Mouse (Mus musculus) inflammation-experienced regulatory T-cells, adult 6 months (primary cell): ENCODE measurements around the gene Rhod. TPM values are rescaled to one million over a fixed set of nuclear protein-coding genes. Genes with fewer than 3 reads are reported as not detected.

Experiments
- ATAC-seq: one replicate; pipeline ENCODE4 v1.8.0; 2017
- polyA plus RNA-seq, 3 experiments: library from polyadenylated mRNA; unstranded; fragments of 100-300 nt; shearing (Covaris generic); gene quantifications; one replicate each; pipeline ENCODE4 v1.2.1; 2017

Gene Rhod
- polyA plus RNA-seq, 3 experiments from 2014 or later: 0.75 to 2.5 (median 2.4) TPM

DNA sequence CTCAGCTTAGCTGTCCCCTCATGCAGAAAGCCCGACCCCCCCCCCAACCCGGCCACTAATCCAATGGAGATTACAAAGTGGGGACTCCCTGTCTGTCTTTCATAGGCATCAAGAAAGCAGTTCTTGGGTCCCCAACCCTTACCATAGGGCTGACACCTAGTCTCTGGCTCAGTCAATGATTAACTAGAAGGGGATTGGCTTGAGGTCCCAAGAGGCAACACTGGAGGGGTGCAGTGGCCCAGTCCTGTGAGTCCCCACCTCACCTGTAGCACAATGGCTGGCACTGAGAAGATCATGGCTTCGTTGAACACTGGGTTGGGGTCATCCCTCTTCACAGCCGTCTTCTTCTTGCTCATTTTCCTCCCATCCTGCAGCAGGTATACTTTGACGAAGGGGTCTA, 11.4 kb upstream of the Rhod start:
- ATAC-seq: no peak

DNA sequence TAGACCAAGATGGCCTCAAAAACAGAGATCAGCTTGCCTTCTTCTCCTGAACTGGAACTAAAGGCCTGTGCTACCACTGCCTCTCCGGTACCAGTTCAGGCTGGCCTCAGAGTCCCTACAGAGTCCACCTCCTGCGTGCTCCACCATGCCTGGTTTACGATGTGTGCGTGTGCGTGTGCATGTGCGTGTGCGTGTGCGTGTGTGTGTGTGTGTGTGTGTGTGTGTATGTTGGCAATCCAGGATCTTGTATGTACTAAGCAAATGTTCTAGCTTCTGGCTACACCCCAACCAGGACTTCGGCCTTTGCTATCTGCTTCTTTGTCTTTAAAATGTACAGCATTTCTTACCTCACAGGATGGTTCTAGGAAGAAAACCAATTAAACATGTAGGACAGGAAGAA, 10.0 kb upstream of the Rhod start:
- no peak for ATAC-seq

DNA sequence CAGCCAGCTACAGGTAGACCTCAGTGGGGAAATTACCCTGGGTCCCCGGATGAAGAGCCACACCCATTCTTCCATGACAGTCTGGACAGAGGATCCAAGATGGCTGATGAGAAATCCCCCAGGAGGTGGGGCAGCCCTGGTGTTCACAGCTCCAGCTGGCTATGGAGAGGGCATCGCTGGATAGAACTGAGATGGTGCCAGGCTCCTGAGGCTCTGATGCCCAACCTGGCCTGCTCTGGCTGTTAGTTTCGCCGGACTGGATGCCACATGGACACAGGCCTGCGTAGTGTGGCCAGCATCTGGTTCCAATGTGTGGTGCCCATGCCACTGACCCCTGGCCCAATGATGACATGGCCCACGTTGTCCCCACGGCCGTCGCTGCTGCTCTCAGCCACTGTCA, 8.2 kb upstream of the Rhod start:
- ATAC-seq: no peak

DNA sequence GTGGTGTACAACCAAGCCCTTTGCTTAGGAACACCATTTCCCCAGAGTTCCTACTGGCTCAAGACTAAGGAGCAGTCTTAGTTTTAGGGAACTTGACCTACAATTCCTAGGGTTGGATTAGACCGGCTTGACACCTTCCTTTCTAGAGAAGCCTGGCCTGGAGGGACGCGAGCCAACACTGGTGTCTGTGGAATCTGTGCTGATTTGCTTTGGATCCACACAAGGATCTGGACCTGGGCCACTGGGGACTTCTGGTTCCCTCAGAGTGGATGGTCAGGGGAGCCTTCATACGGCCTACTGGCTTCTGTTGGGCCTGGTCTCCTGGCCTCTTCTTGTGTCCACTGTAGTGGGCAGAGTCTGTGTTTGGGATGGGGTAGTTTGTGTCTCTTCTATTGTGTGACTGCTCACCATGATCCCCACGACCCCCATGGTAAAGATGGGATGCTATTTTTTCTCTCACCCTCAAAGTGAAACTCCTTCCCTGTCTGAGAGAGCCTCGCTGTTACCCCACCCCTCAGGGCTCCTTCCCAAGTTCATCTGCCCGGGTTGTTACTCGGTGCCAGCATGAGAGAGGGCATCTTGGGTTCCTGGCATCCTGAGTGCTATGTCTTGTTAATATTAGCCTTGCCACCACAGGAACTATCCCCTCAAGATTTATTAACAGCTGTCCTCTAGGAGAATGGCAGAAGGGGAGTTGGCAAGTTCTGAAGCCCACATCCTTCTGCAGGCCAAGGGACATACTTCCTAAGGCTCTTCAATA, 7.6 kb upstream of the Rhod start:
- ATAC-seq: no peak

DNA sequence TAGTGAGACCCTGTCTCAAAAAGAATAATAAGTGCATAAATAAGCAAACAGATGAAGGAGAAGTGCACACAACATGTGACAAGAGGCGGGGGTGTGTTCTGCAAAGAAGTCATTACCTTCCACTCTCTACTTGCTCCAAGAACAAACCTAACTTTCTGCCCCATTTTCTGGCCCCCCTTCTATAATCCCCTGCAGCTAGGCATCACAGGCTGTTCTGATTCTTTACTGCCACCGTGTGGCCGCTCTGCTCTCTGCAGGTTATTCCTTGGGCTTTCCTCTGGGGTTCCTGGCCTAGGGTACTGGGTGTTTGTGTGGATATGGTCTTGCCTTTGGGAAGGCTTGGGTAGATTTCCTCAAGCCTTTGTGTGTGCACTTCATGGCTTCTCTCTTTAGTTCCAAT, 3.2 kb upstream of the Rhod start:
- ATAC-seq: peak; percentile 52

DNA sequence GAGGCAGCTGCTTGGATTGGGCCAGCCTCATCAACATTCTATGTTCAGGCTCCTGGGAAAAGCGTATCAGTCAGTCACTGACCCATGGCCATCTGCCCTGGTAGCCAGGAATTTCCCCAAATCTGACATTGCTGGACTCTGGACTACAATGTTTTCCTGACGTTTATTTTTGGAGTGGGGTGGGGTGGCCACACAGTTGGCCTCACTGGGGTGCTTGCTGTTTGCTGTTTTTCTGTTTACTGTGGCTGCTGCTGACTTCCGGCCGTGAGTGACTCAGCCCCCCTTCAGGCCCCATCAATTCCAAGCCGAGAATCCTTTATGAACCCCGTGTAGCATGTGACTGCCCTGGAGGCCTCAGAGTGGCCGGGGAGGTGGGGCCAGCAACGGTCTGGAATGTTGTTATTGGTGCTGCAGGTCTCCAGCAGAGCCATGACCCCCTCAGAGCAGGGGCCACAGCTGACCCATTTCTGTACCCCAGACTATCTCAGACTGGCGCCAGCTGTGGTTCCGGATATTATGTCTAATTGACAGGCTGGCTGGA, 2.5 kb upstream of the Rhod start:
- no peak for ATAC-seq

DNA sequence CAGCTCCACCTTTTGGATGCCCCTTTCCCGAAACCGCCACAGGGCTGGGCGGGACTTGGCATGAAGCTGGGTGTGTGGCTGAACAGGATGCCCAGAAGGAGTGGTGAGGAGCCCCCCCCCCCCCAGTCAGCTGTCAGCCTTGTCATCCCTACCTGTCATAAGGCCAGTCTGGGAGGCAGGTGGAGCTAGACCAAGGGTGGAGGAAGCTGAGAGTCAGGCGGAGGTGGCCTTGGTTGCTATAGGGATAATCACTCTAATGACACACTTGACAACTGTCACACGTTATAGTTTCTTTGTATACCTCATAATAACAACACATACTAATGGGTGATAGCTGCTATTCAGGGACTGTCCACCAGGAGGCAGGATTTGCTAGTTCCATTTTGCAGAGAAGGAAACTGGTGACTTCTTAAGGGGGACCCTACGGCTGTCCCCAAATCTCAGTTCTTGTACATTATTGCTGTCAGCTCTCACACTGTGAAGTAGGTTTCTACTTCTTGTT, 1.9 kb upstream of the Rhod start:
- peak; percentile 41 for ATAC-seq

DNA sequence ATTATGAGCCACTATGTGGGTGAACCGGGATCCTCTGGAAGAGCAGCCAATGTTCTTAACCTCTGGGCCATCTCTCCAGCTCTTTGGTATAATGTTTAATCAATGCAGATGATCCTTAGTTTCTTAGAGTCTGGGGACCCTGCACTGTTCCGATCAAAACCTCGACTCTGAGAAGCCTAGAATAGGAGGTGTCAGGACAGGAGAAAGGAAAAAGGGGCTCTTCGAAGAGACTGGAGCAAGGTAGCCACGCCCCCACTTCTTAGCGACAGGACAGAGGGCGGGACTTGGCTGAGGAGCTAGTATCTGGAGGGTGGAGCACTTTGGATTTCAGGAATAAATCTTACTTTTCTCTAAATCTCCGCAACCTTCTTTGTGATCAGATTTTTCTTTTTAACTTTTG, 990 bp upstream of the Rhod start:
- no peak for ATAC-seq

DNA sequence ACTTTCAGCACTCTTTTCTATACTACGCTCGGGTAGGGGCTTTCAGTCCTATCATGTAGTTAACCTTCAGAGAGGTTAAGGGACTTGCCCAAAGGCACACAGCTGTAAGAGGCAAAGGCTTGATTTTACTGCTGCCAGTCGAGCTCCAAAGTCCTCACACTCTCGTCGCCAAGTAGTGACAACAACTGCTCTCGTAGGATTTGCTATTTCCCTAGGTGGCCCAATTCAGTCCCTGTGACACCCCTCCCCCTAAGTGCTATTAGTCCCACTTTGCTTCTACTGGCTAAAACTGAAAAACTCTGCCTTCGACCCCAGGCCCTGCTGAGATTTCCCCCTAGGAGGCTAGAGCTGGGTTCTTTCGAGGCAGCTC, 456 bp downstream of the Rhod start:
- ATAC-seq: no peak

DNA sequence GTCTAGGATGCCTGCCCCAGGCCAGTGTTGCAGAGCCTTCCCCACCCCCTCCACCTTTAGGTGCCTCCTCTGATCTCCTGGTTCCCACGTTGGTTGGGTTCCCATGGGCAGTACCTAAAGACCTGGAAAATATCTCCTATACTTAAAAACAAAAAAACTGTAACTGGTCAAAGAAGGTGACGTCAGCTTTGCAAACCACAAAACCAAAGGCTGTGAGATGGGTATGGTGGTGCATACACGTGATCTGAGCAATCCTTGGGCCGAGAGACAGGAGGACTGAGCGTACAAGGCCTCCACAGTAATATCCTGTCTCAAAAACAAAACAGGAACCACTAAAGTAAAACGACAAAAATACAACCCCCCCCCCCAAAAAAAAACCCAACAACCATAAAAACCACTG, 1.3 kb downstream of the Rhod start:
- ATAC-seq: no peak

DNA sequence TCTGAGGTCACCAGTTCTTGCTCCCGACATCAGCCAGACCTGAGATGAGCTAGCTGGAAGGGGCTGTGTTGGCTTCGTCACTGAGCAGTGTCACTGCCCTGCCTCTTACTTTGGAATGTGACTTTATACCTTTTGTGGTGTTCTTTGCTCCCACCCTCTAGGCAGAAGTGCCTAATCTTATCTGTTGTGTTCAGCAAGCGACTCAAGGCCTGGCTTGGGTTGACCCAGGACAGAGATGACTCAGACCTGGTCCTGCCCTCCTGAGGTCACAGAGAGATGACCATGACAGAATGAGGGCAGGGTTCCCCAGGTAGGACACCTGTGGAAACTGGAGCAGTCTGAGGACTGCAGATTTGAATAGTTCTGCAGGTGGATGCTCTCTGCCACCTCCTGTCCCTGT, 3.0 kb downstream of the Rhod start:
- no peak for ATAC-seq

DNA sequence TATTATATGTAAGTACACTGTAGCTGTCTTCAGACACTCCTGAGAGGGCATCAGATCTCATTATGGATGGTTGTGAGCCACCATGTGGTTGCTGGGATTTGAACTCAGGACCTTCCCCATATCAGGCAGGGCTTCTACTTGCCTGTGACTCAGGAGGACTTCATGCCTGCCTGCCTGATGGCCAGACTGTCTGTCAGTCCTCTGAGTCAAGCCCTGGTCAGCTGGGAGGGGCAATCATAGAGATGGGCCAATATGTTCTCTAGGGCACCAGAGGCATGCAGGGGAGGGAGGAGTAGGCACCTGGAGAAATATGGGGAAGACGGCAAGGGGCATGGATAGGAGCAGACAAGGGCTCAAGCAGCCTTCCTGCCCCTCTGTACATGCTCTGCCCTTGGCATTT, 4.2 kb downstream of the Rhod start:
- ATAC-seq: no peak

DNA sequence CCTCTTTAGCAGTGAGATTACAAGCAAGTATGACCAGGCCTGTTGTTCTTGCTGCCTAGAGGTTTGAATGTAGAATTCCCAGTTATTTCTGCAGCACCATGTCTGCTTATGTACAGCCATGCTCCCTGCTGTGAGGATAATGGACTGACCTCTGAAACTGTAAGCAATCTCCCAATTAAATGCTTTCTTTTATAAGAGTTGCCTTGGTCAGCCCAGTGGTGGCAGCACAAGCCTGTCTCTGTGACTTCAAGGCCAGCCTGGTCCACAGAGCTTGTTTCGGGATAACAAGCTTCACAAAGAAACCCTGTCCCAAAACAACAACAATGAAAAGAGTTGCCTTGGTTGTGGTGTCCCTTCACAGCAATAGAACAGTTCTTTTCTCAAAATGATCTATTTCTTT, 5.5 kb downstream of the Rhod start:
- ATAC-seq: no peak

DNA sequence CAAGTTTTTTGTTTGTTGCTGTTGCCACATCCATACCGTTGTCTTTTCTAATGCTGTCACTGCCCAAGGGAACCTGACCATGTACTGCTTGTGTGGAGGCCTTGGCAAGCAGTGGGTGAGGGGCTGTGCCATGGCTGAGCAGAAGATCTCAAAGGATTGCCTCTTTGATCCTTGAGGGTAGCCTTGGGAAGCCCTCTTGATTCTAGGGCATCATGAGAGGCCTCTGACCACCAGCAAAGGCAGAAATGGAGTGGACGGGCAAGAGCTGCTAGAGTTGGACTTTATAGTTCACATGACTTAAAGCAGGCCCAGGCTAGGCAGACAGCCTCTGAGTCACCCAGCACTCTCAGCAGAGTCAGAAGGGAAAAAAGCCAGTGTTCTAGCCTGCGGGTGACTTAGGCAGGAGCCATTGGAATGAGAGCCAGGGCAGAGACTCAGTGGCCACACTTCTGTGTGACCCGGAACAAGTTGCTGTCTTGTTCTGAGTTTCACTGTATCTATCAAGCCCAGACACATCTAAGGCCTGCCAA, 9.1 kb downstream of the Rhod start:
- ATAC-seq: no peak

DNA sequence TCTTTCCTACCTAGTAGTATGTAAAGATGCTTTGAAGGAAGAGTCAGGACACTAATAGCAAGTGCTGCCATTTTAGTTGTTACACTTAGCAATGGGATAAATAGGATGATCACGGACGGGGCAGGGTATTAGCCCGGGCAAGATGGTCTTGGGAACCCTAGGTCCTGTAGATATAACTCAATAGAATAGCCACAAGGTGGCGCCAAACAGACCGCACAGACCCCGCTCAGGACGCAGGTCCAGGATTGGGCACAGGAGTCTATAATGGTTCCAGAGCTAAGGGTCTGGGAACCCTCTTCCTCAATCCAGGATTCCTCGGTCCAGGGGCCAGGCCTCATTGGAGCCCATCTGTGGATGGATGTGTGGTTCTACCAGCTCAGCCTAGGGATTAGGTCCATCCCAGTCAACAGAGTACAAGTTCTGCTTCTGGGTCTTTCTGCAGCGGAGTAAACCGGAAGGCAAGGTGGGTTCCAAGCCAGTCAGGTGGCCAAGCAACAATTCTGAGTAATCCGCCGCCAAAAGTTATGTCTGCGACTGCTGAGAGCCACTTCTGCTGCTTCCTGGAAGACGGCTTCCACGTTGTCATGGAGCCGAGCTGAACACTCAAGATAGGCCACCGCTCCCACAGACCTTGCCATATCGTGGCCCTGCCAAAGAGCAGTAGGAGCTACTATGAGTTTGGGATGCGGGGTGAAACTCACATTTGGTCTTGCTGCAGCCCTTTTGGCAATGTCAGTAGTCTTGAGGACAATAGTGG, 13.4 kb downstream of the Rhod start:
- no peak for ATAC-seq

DNA sequence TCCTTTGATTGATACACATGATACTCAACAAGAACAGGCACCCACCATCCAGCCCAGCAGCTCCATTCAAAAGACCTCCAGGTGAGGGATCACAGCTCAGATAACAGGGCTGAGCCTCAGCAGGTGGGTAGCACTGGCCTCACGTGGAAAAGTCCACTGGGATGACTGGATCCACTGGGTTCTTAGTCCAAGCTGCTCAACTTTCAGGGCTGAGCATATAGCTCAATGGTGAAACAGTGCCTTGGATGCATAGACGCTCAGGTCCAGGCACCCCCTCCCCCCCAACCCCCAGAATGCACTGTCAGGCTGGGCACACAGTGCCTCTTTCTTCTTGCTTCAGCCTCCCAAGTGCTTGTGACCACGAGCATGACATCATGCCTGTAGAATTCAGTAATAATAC, 16.2 kb downstream of the Rhod start:
- ATAC-seq: no peak

DNA sequence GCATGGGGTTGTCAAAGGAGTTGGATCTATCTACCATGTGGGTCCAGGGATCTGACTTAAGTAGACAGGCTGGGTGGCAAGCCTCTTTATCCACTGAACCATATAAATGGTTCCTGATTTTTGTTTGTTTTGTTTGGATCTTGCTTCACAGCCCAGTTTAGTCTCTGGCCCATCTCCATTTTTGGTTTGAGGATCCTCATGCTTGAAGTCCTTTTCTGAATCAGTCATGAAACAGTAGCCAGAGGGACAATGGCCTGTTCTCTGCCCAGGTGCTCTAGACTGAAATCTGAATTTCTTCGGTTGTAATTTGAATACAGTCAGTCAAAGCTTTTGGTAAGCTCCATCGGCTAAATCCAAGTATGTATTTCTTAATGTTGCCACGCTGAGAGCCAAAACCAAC, 16.7 kb downstream of the Rhod start:
- ATAC-seq: no peak

DNA sequence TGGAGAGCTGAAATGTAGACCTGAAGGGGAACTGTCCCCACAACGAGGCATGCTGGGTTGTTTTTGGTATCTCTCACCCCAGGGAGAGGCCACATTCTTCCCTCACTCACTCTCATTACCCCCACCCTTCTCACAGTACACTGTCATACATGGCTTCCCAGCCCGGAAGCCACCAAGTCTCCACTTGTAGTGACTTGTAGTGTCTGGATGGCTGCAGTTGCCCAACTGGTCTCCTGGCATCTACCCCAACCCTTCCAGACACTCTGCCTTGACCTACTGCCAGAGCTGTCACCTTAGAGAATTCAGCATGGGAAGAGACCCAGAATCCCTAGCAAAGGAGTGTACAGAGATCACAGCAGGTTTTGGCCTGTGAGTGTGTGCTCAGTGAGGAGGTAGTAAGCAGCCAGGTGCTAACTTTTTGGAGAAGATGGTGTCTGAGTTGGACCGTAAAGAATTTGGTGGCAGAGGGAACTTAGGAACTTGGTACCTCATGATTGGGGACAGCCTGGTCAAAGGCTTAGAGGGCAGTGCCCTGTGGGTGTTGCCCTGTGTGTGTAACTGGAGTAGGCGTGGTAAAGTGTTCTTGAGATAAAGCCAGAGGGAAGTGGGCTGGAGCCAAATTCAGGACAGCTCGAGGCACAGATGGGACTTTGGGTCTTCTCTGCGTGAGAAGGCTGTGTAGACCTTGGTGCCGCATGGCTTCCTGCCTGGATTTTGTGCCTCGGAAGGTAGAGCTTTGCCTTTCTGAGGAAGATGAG, 18.9 kb downstream of the Rhod start:
- no peak for ATAC-seq

DNA sequence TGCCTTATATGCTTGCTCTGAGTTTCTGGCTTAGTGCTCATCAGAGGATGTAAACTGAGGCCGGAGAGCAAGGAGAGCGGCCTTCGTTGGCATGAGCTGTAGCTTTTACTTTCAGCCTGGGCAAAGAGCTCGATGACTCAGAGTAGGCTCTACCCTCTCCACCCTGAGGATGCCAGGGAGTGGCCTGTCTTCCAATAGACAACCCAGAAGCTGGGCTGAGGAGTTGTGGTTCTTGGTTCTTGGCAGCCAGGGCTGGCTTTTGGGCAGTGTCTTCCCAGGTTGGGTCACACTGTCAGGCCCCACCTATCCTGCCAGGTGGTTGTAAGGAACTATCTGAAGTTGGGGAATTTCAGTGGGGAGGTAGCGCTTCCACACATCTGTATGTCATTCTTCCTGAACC, 19.5 kb downstream of the Rhod start:
- no peak for ATAC-seq

DNA sequence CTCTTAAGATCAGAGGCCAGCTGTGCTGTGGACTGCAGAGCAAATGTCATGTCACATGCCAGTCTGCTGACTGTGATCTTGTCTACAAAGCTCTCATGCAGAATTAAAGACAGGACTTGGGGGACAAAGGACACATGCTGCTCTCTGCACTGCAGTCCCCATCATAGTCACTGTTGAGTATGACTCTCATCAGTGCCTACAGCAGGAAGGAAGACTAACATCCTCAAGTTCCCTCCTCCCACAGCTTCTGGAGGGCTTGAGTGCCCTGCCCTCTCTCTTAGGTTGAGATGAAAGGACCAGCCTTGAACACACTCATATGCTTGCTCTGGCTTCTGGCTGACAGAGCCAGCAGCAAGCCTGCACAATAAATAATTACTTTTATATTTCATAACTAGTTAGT, 21.5 kb downstream of the Rhod start:
- ATAC-seq: no peak

DNA sequence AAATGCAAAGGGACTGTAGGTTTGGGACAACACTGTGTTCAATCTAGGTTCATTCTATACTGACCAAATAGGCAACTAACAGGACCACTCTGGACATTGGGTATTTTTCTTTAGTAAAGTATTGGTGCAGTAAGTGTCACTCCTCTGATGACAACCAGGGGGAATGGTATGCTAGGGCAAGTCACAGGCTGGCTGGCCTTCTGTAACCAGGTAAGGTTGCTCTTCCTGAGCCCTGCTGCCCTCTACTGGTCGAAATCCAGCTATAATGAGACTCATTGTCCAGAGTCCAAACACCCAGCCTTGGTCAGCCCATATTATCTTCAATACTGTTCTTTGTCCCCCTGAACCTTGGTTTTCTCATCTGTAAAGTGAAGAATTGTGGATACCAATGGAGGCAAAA, 22.0 kb downstream of the Rhod start:
- peak; percentile 38 for ATAC-seq

DNA sequence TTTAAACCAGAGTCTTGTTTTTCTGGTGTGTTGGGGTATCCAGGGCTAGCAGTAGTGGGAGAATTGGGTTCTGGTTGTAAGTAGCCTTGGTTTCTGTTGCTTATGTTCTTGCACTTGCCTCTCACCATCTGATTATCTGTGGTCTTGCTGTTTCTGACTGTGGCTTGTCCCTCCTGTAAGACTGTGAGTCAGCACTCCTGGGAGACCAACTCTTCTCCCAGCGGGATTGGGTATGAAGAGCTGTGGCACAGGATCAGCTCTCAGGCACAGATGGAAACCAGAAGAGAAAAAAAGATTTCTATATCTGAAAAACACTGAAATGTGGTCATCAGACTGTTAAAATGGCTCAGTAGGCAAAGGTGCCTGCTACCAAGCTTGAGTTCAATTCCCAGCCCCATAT, 24.6 kb downstream of the Rhod start:
- ATAC-seq: no peak

DNA sequence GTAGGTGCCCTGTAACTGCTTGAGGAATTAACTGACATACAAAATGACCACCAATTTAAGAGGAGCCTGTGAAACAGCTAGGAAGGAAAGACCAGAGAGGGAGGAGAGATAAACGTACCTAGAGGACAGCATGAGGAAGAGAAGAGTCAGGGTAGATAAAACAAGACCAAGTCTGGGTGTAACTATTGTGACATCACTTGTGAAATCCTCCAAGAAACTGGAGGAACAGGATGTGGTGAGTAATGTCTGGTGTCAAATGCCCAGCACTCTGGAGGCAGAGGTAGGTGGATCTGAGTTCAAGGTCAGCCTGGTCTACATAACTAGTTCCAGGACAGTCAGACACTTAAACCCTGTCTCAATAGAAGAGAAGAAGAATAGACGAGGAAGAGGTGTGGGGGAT, 30.2 kb downstream of the Rhod start:
- no peak for ATAC-seq
